Mouse (Mus musculus): ENCODE results near the gene Lrch1. TPM values are rescaled to one million over a fixed set of nuclear protein-coding genes. Genes with fewer than 3 reads are reported as not detected.

Gene Lrch1
- polyA plus RNA-seq (2015; fragmentation: Nextera tagmentation; extraction: Ambion mirVana): 12.4 and 13.2 TPM in 2 replicates

DNA sequence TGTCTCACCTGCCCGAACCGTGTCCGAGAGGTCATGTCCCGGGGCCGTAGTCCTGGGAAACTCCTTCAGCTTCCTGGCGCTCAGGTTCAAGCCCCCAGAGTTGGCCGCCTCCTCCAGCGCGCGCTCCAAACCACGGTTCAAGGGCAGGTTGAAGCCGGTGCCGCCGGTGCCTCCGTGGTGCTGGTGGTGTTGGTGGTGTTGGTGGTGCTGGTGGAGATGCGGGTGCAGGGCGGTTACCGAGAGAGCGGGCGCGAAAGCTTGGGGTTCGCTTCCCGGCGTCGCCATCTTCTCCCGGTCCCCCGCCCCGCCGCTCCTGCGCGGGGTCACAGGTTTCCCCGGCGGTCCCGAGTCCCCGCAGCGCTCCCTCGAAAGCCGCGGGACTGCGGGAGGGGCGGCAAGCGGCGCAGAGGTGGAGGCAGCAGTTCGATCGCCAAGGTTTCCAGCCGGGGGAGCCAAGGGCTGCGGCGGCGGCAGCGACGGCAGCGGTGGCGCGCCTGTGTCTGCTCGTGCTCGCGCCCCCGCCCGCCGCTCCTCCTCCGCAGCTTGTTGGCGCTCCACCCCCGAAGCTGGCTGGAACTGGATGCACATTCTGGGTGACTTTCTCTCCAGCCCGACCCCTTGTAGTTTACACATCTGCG, at the start of gene Lrch1:
Gene Lrch1 (minus strand): TSS at position 501 of the 638 bp plus-strand sequence.
- under 1% methylated on average over 64 of the region's 65 CpGs for WGBS
- no peaks in the 10 kb centered on the region for H3K36me3 ChIP-seq (ENCODE audit: control insufficient read depth, insufficient read depth, low read length)
- H3K4me1 ChIP-seq (ENCODE audit: control insufficient read depth, insufficient read depth, low read length): peaks cover 21% of the 10 kb centered on the region
- H3K27ac ChIP-seq (ENCODE audit: low read length): peak within 1 kb of the TSS; percentile 95
- peak; percentile 70 for ATAC-seq (ENCODE audit: insufficient read depth, low FRiP score)
- H3K27me3 ChIP-seq (ENCODE audit: control insufficient read depth, insufficient read depth, low read length): no peaks in the 10 kb centered on the region
- peak within 1 kb of the TSS; percentile 80 for H3K4me2 ChIP-seq (ENCODE audit: low read depth, low read length)
- H3K4me3 ChIP-seq (replicated peaks; ENCODE audit: low read length): peak within 1 kb of the TSS; percentile 86
- H3K9me3 ChIP-seq (replicated peaks; ENCODE audit: control insufficient read depth, low read length): no peaks in the 10 kb centered on the region
- peak within 1 kb of the TSS; percentile 94 for H3K9ac ChIP-seq (ENCODE audit: low read length)

DNA sequence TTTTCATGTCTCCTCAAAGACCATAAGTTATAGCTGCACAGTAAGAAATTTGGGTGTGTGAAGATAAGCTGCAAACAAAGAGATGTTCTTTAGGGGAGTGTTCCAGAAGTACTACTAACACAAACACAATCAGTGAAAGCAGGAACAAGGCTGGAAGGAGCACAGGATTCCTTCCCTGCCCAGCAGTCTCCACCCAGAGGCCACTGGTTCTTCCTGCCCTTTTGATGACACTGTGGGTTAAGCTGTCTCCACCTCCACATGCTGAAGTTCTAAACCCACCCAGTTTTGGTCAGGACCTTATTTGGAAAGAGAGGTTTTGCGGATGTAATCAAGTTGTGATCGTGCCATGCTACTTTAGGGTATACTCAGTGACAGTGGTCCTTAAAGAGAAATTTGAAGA, 49.4 kb upstream of the Lrch1 start:
- H3K27ac ChIP-seq (ENCODE audit: low read length): no peak overlapping the region
- no peaks in the 10 kb centered on the region for H3K9me3 ChIP-seq (replicated peaks; ENCODE audit: control insufficient read depth, low read length)

DNA sequence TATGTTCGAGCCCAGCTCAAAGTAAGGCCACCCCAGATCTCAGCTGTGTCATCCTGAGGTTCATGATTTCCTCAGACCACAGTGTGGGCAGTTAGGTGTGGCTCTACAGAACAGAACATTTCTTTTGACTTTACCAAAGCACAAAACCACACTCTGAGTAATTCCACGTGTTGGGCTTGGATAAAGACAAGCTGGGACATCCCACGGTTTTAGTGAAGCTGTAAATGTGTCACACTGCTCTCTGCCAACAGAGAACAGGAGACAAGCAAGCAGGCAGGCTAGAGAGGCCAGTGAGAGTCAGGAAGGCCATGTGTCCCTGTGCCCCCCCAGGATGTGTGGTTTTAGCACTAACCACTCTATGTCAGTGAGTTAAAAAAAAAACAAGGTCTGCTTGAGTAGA, 48.9 kb upstream of the Lrch1 start:
- ATAC-seq (ENCODE audit: insufficient read depth, low FRiP score): no peak
- Histone ChIP-seq H3K4me1 (ENCODE audit: control insufficient read depth, insufficient read depth, low read length) (no peaks in the 10 kb centered on the region), H3K27ac (ENCODE audit: low read length) (no peak overlapping the region), H3K4me2 (ENCODE audit: low read depth, low read length) (no peak overlapping the region), H3K9me3 (replicated peaks; ENCODE audit: control insufficient read depth, low read length) (no peaks in the 10 kb centered on the region), H3K36me3 (ENCODE audit: control insufficient read depth, insufficient read depth, low read length) (no peaks in the 10 kb centered on the region), H3K4me3 (replicated peaks; ENCODE audit: low read length) (no peak overlapping the region), H3K27me3 (ENCODE audit: control insufficient read depth, insufficient read depth, low read length) (no peaks in the 10 kb centered on the region), H3K9ac (ENCODE audit: low read length) (no peak overlapping the region)
- 48% methylated on average over 3 of the region's 3 CpGs for WGBS

More for the DNA sequence above, 49.4 kb upstream of the Lrch1 start:
- Histone ChIP-seq H3K4me2 (ENCODE audit: low read depth, low read length) (no peak overlapping the region), H3K27me3 (ENCODE audit: control insufficient read depth, insufficient read depth, low read length) (no peaks in the 10 kb centered on the region), H3K36me3 (ENCODE audit: control insufficient read depth, insufficient read depth, low read length) (no peaks in the 10 kb centered on the region), H3K4me1 (ENCODE audit: control insufficient read depth, insufficient read depth, low read length) (no peaks in the 10 kb centered on the region), H3K9ac (ENCODE audit: low read length) (no peak overlapping the region), H3K4me3 (replicated peaks; ENCODE audit: low read length) (no peak overlapping the region)
- WGBS: 84% methylated on average over 2 of the region's 2 CpGs
- ATAC-seq (ENCODE audit: insufficient read depth, low FRiP score): no peak

DNA sequence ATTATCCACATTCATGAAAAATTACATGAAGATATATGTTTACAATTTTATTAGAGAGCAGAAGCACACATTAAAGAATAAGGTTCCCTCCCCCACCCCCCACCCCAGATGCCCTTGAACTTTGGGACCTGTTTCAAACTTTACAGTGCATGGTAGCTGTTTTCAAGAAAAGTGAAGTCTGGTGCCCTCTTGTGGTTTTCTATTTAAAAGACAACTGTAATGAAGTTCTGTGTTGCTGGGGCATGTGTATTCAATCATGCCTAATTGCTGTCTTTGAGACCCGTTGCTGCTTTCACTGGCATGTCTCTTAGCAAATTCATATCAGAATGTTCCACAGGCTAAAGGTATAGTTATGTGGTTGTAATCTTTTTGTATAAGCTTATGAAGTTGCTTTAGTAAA, 42.8 kb upstream of the Lrch1 start:
- H3K36me3 ChIP-seq (ENCODE audit: control insufficient read depth, insufficient read depth, low read length): no peaks in the 10 kb centered on the region
- no peaks in the 10 kb centered on the region for H3K4me1 ChIP-seq (ENCODE audit: control insufficient read depth, insufficient read depth, low read length)
- H3K4me2 ChIP-seq (ENCODE audit: low read depth, low read length): no peak overlapping the region
- H3K9me3 ChIP-seq (replicated peaks; ENCODE audit: control insufficient read depth, low read length): no peaks in the 10 kb centered on the region
- H3K4me3 ChIP-seq (replicated peaks; ENCODE audit: low read length): no peak overlapping the region
- H3K27ac ChIP-seq (ENCODE audit: low read length): no peak overlapping the region
- H3K9ac ChIP-seq (ENCODE audit: low read length): no peak overlapping the region
- ATAC-seq (ENCODE audit: insufficient read depth, low FRiP score): no peak
- WGBS: 2% methylated on average over 1 of the region's 1 CpGs
- H3K27me3 ChIP-seq (ENCODE audit: control insufficient read depth, insufficient read depth, low read length): no peaks in the 10 kb centered on the region

DNA sequence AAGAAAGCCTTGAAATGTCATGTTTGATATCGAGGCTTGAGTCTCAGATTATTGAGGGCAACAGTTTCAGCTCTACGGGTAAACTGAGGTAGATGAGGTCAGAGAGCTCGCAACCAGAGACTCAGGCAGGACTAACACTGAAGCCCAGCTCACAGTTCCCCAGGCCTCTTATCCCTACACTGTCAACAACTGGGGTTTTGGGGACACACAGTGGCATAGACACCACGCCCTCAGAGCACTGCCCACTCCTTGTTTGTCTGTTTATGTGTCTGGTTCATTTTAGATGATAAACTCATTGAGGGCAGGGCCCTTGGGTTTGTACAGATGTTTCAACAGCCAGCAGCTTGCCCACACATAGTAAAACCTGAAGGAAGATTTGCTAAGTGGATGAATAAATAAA, 42.2 kb upstream of the Lrch1 start:
- Histone ChIP-seq H3K4me1 (ENCODE audit: control insufficient read depth, insufficient read depth, low read length) (no peaks in the 10 kb centered on the region), H3K36me3 (ENCODE audit: control insufficient read depth, insufficient read depth, low read length) (no peaks in the 10 kb centered on the region), H3K4me3 (replicated peaks; ENCODE audit: low read length) (no peak overlapping the region), H3K27ac (ENCODE audit: low read length) (no peak overlapping the region), H3K27me3 (ENCODE audit: control insufficient read depth, insufficient read depth, low read length) (no peaks in the 10 kb centered on the region), H3K4me2 (ENCODE audit: low read depth, low read length) (no peak overlapping the region), H3K9me3 (replicated peaks; ENCODE audit: control insufficient read depth, low read length) (no peaks in the 10 kb centered on the region), H3K9ac (ENCODE audit: low read length) (no peak overlapping the region)
- ATAC-seq (ENCODE audit: insufficient read depth, low FRiP score): no peak
- WGBS: 92% methylated on average over 4 of the region's 4 CpGs

DNA sequence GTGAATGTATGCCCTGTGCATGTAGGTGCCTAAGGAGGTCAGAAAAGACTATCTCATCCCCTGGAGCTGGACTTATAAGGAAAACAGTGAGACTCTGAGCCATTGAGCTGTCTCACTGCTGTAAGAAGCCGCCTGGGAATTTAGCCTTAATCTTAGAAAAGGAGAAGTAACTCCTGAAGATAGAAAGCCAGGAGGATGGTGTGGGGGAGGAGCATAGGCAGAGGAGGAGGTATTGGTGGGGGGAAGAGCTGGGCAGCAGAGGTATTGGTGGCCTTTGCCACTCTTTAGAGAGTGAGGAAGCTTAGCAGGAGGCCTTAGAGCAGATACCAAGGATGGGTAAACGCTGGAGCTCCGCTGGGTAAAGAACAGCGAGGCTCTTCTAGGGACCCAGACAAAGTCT, 41.6 kb upstream of the Lrch1 start:
- no peak overlapping the region for H3K9ac ChIP-seq (ENCODE audit: low read length)
- no peak for ATAC-seq (ENCODE audit: insufficient read depth, low FRiP score)
- no peaks in the 10 kb centered on the region for H3K27me3 ChIP-seq (ENCODE audit: control insufficient read depth, insufficient read depth, low read length)
- H3K36me3 ChIP-seq (ENCODE audit: control insufficient read depth, insufficient read depth, low read length): no peaks in the 10 kb centered on the region
- no peaks in the 10 kb centered on the region for H3K9me3 ChIP-seq (replicated peaks; ENCODE audit: control insufficient read depth, low read length)
- H3K4me3 ChIP-seq (replicated peaks; ENCODE audit: low read length): no peak overlapping the region
- H3K4me2 ChIP-seq (ENCODE audit: low read depth, low read length): no peak overlapping the region
- 50% methylated on average over 4 of the region's 4 CpGs for WGBS
- no peak overlapping the region for H3K27ac ChIP-seq (ENCODE audit: low read length)
- no peaks in the 10 kb centered on the region for H3K4me1 ChIP-seq (ENCODE audit: control insufficient read depth, insufficient read depth, low read length)

DNA sequence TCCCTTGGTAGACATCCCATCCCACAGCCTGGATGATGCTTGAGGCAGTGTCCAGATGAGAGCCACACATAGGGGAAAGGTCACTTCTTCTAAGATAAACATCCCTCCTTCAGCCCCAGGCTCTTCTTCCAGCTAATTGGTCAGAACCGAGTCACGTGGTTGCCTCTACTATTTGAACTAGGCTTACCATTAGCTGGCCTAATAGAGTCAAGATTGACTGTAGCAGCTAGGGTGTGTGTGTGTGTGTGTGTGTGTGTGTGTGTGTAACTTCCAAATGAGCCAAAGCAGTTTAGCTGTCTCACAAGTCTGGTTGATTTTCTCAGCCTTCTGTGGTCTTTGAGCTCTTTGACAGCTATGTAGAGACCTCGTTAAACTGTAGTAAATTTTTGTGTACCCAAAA, 38.9 kb upstream of the Lrch1 start:
- no peak for ATAC-seq (ENCODE audit: insufficient read depth, low FRiP score)
- 59% methylated on average over 3 of the region's 3 CpGs for WGBS
- H3K9ac ChIP-seq (ENCODE audit: low read length): no peak overlapping the region

DNA sequence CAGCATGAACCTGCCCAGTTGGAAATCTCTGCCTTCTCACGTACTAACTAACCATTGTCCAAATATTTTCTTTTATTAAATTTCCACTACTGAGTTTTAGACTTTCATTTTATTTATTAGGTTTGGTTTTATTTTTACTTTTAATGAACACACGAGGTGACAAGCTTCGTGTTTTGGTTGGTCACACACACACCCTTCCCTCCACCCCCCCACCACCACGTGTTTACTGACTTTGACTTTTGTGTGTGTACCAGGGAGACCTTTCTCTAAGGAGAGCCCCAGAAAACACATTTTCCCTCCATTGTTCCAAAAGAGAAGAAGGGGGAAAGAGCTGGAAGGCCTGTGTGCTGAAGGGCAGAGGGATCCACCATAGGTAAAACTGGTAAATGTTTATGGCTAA, 38.0 kb upstream of the Lrch1 start:
- Histone ChIP-seq H3K9ac (ENCODE audit: low read length) (no peak overlapping the region), H3K27me3 (ENCODE audit: control insufficient read depth, insufficient read depth, low read length) (no peaks in the 10 kb centered on the region), H3K4me3 (replicated peaks; ENCODE audit: low read length) (no peak overlapping the region), H3K4me2 (ENCODE audit: low read depth, low read length) (no peak overlapping the region), H3K9me3 (replicated peaks; ENCODE audit: control insufficient read depth, low read length) (no peaks in the 10 kb centered on the region), H3K4me1 (ENCODE audit: control insufficient read depth, insufficient read depth, low read length) (no peaks in the 10 kb centered on the region), H3K36me3 (ENCODE audit: control insufficient read depth, insufficient read depth, low read length) (no peaks in the 10 kb centered on the region), H3K27ac (ENCODE audit: low read length) (no peak overlapping the region)
- ATAC-seq (ENCODE audit: insufficient read depth, low FRiP score): no peak
- WGBS: 43% methylated on average over 4 of the region's 4 CpGs

More for the DNA sequence above, 38.9 kb upstream of the Lrch1 start:
- Histone ChIP-seq H3K4me2 (ENCODE audit: low read depth, low read length) (no peak overlapping the region), H3K4me3 (replicated peaks; ENCODE audit: low read length) (no peak overlapping the region), H3K9me3 (replicated peaks; ENCODE audit: control insufficient read depth, low read length) (no peaks in the 10 kb centered on the region), H3K27ac (ENCODE audit: low read length) (no peak overlapping the region), H3K36me3 (ENCODE audit: control insufficient read depth, insufficient read depth, low read length) (no peaks in the 10 kb centered on the region), H3K4me1 (ENCODE audit: control insufficient read depth, insufficient read depth, low read length) (no peaks in the 10 kb centered on the region), H3K27me3 (ENCODE audit: control insufficient read depth, insufficient read depth, low read length) (no peaks in the 10 kb centered on the region)

DNA sequence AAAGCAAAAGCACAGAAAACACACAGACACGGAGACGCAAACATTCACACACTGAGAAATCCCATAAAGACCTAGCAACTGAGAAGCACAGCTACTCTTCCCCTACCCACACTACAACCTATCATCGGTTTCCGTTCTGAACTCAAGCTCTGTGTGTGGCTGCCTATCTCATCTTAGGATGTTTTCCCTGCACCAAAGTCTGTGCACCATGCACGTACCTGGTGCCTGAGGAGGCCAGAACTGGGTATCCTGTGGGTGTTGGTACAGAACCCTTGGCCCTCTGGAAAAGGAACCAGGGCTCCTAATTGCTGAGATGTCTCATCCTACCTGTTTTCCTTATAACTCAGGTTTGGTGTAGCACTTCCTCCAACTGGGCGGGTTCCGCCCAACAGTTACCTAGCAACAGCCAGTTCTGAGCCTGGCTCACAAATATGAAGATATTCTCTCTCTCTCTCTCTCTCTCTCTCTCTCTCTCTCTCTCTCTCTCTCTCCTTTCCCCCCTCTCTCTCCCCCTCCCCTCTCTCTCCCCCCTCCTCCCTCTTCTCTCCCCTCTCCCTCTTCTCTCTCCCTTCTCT, 37.2 kb upstream of the Lrch1 start:
- no peak overlapping the region for H3K9ac ChIP-seq (ENCODE audit: low read length)
- H3K4me2 ChIP-seq (ENCODE audit: low read depth, low read length): no peak overlapping the region
- H3K36me3 ChIP-seq (ENCODE audit: control insufficient read depth, insufficient read depth, low read length): no peaks in the 10 kb centered on the region
- H3K27ac ChIP-seq (ENCODE audit: low read length): no peak overlapping the region
- ATAC-seq (ENCODE audit: insufficient read depth, low FRiP score): no peak
- no peaks in the 10 kb centered on the region for H3K27me3 ChIP-seq (ENCODE audit: control insufficient read depth, insufficient read depth, low read length)
- 71% methylated on average over 7 of the region's 7 CpGs for WGBS
- no peak overlapping the region for H3K4me3 ChIP-seq (replicated peaks; ENCODE audit: low read length)
- H3K9me3 ChIP-seq (replicated peaks; ENCODE audit: control insufficient read depth, low read length): no peaks in the 10 kb centered on the region
- H3K4me1 ChIP-seq (ENCODE audit: control insufficient read depth, insufficient read depth, low read length): no peaks in the 10 kb centered on the region
